ENCODE assay signal across 9 mouse cellular contexts in genomic region chr17:36231318-36231717, GRCm38 (mm10). TPM values are rescaled to one million over a fixed set of nuclear protein-coding genes. Genes with fewer than 3 reads are reported as not detected.
A peak's percentile ranks its signal among the peaks of the same experiment; 100 is the strongest.
DNase-seq lines count a peak whose midpoint lies in the region; ATAC-seq and TF ChIP-seq lines count a peak whose summit lies in the region.
"Had no signal": no experiment of that assay in that cellular context is flagged by ENCODE, and none has a peak within 500 bp of the region (broad histone marks: within the 10 kb centered on the region; RNA-seq: fewer than 3 reads in every experiment).

No protein-coding gene starts in this region.

- H3K4me3 ChIP-seq in hindbrain, embryonic 14.5 days (replicated peaks; ENCODE audit: low read length): no peak overlapping the region
- H3K4me3 ChIP-seq in hindbrain, embryonic 16.5 days (ENCODE audit: low read length): no peak overlapping the region
- no peak overlapping the region for H3K4me3 ChIP-seq in MEL (ENCODE audit: control insufficient read depth in 1 of 2, insufficient read depth in 1 of 2, low read depth in 2 of 2, low read length in 2 of 2)
- H3K4me3 ChIP-seq in heart, adult 2 months: no peak overlapping the region
- H3K4me3 ChIP-seq: stomach, embryonic 15.5 days had no signal

- TF ChIP-seq EP300 in MEL (IDR thresholded peaks at IDR 0.05; ENCODE audit: low read depth in 1 of 2, low read length in 2 of 2): no peak
- no peak for TF ChIP-seq EP300 in heart, adult 2 months (IDR thresholded peaks at IDR 0.05; ENCODE audit: insufficient read depth, low read depth, low read length)

- peak; percentile 99 for DNase-seq in hindbrain, embryonic 14.5 days (ENCODE audit: low spot score)
- DNase-seq in MEL (ENCODE audit: low read depth, low spot score): peak; percentile 94
- DNase-seq in cerebellum, adult 8-10 months: peak; percentile 27
- peak; percentile 72 to 76 for DNase-seq in heart, adult 2 months
- DNase-seq in left cerebral cortex, postnatal 36 days (ENCODE audit: low spot score in 2 of 2): peak; percentile 23 to 49
- peak; percentile 86 for DNase-seq in retina, postnatal 1 day
- peak; percentile 84 to 86 for DNase-seq in thymus, postnatal 36 days

- intact Hi-C loops in heart, adult 2 months (cut with DNase I): no loop called here
- intact Hi-C loops in left cerebral cortex, postnatal 36 days (cut with DNase I): no loop called here

- H3K4me2 ChIP-seq in hindbrain, embryonic 14.5 days (replicated peaks): no peak overlapping the region
- no peak overlapping the region for H3K4me2 ChIP-seq in hindbrain, embryonic 16.5 days (ENCODE audit: low read length)
- H3K4me2 ChIP-seq: stomach, embryonic 15.5 days had no signal

- no peaks in the 10 kb centered on the region for H3K79me2 ChIP-seq in MEL (ENCODE audit: control insufficient read depth, insufficient read depth, low read length, poor library complexity)
- H3K79me2 ChIP-seq in heart, adult 2 months (replicated peaks; ENCODE audit: control insufficient read depth, insufficient read depth, low read length): no peaks in the 10 kb centered on the region

- H3K27me3 ChIP-seq in hindbrain, embryonic 14.5 days (ENCODE audit: control insufficient read depth, insufficient read depth, low read length): peaks cover 31% of the 10 kb centered on the region
- peaks cover 6% of the 10 kb centered on the region for H3K27me3 ChIP-seq in hindbrain, embryonic 16.5 days (replicated peaks; ENCODE audit: control insufficient read depth, insufficient read depth, low read length)
- H3K27me3 ChIP-seq in MEL (ENCODE audit: control insufficient read depth in 1 of 2, insufficient read depth in 2 of 2, low read length in 2 of 2): peaks cover 4 to 6% of the 10 kb centered on the region in 2 experiments
- H3K27me3 ChIP-seq in heart, adult 2 months (ENCODE audit: control insufficient read depth, insufficient read depth, low read length): peaks cover 5% of the 10 kb centered on the region

- no peaks in the 10 kb centered on the region for H3K9me3 ChIP-seq in hindbrain, embryonic 14.5 days (ENCODE audit: control insufficient read depth, low read length)
- no peaks in the 10 kb centered on the region for H3K9me3 ChIP-seq in hindbrain, embryonic 16.5 days (ENCODE audit: control insufficient read depth, low read length)
- no peaks in the 10 kb centered on the region for H3K9me3 ChIP-seq in MEL (replicated peaks; ENCODE audit: insufficient read depth, low read length)
- H3K9me3 ChIP-seq: stomach, embryonic 15.5 days had no signal

- no peaks in the 10 kb centered on the region for H3K36me3 ChIP-seq in hindbrain, embryonic 14.5 days (replicated peaks; ENCODE audit: control insufficient read depth, insufficient read depth)
- H3K36me3 ChIP-seq in hindbrain, embryonic 16.5 days (ENCODE audit: control insufficient read depth, insufficient read depth, low read length): no peaks in the 10 kb centered on the region
- no peaks in the 10 kb centered on the region for H3K36me3 ChIP-seq in MEL (ENCODE audit: control insufficient read depth in 1 of 2, insufficient read depth in 2 of 2, low read length in 2 of 2)
- no peaks in the 10 kb centered on the region for H3K36me3 ChIP-seq in heart, adult 2 months (ENCODE audit: control insufficient read depth, insufficient read depth, low read length)
- H3K36me3 ChIP-seq: stomach, embryonic 15.5 days had no signal

- TF ChIP-seq POLR2A in MEL (IDR thresholded peaks at IDR 0.05; ENCODE audit: control insufficient read depth in 1 of 2, insufficient read depth in 1 of 2, low read depth in 1 of 2, low read length in 2 of 2, poor library complexity in 1 of 2): no peak
- no peak for TF ChIP-seq POLR2A in heart, adult 2 months (IDR thresholded peaks at IDR 0.05; ENCODE audit: insufficient read depth, low read depth, low read length)

- no peak overlapping the region for H3K27ac ChIP-seq in hindbrain, embryonic 14.5 days
- no peak overlapping the region for H3K27ac ChIP-seq in hindbrain, embryonic 16.5 days (ENCODE audit: low read depth, low read length)
- no peak overlapping the region for H3K27ac ChIP-seq in MEL (ENCODE audit: control insufficient read depth, low read depth, low read length)
- no peak overlapping the region for H3K27ac ChIP-seq in heart, adult 2 months
- H3K27ac ChIP-seq: stomach, embryonic 15.5 days had no signal

- TF ChIP-seq RAD21 in MEL (IDR thresholded peaks at IDR 0.05; ENCODE audit: low read depth, low read length): no peak

- H3K9ac ChIP-seq in hindbrain, embryonic 14.5 days: no peak overlapping the region
- no peak overlapping the region for H3K9ac ChIP-seq in hindbrain, embryonic 16.5 days (ENCODE audit: low read depth, low read length)
- H3K9ac ChIP-seq in MEL (ENCODE audit: control insufficient read depth, low read depth, low read length, poor library complexity, severe bottlenecking): no peak overlapping the region
- H3K9ac ChIP-seq in heart, adult 2 months (ENCODE audit: low read depth, low read length): no peak overlapping the region
- H3K9ac ChIP-seq: stomach, embryonic 15.5 days had no signal

- WGBS in hindbrain, embryonic 14.5 days: 9% methylated on average over 36 of the region's 36 CpGs
- WGBS in hindbrain, embryonic 16.5 days: 9% methylated on average over 36 of the region's 36 CpGs
- 5% methylated on average over 36 of the region's 36 CpGs for WGBS in heart, adult 2 months

- no peaks in the 10 kb centered on the region for H3K4me1 ChIP-seq in hindbrain, embryonic 14.5 days (replicated peaks; ENCODE audit: control insufficient read depth, insufficient read depth, low read length)
- no peaks in the 10 kb centered on the region for H3K4me1 ChIP-seq in hindbrain, embryonic 16.5 days (ENCODE audit: control insufficient read depth, insufficient read depth, low read depth, low read length)
- no peaks in the 10 kb centered on the region for H3K4me1 ChIP-seq in MEL (ENCODE audit: control insufficient read depth in 1 of 2, insufficient read depth in 2 of 2, low read length in 2 of 2)
- no peaks in the 10 kb centered on the region for H3K4me1 ChIP-seq in heart, adult 2 months (ENCODE audit: control insufficient read depth, insufficient read depth, low read length)
- H3K4me1 ChIP-seq: stomach, embryonic 15.5 days had no signal

- TF ChIP-seq CTCF in MEL (IDR thresholded peaks at IDR 0.05 in 2 of 3, conservative IDR thresholded peaks at IDR 0.05 in 1 of 3; ENCODE audit: control insufficient read depth in 1 of 3, insufficient read depth in 1 of 3, low read depth in 2 of 3, low read length in 3 of 3, poor library complexity in 1 of 3, severe bottlenecking in 1 of 3): peak in 1 of 3 experiments; percentile 31; a peak in 3 of 6 replicates
- TF ChIP-seq CTCF in heart, adult 2 months (IDR thresholded peaks at IDR 0.05): no peak; the same call in none of the 2 replicates

- ATAC-seq in hindbrain, embryonic 14.5 days (ENCODE audit: low FRiP score): no peak
- no peak for ATAC-seq in hindbrain, embryonic 16.5 days

TF ChIP-seq in MEL, 35 proteins besides CTCF, POLR2A, EP300 and RAD21:
- TF ChIP-seq UBTF (IDR thresholded peaks at IDR 0.05; ENCODE audit: borderline replicate concordance, insufficient read depth, low read depth, low read length) (no peak), MAFK (IDR thresholded peaks at IDR 0.05; ENCODE audit: borderline replicate concordance, low read depth, low read length) (no peak), RCOR1 (IDR thresholded peaks at IDR 0.05; ENCODE audit: low read depth, low read length) (no peak), MXI1 (IDR thresholded peaks at IDR 0.05; ENCODE audit: low read depth, low read length) (no peak)

RNA-seq across cellular contexts. Expression of gene Rpp21, which starts 26.6 kb away (rescaled TPM):
- 132 and 151 TPM in 2 replicates for polyA plus RNA-seq in hindbrain, embryonic 14.5 days (2014; fragmentation: Nextera tagmentation; extraction: Ambion mirVana)
- 117 and 131 TPM in 2 replicates for polyA plus RNA-seq in hindbrain, embryonic 16.5 days (2015; fragmentation: Nextera tagmentation; extraction: Ambion mirVana)
- 57.8 and 63.8 TPM in 2 replicates for total RNA-seq in MEL (2012; rRNA removed)
- 100 to 1,000 TPM in 1 of 2 experiments, not detected in 1; 116 TPM for polyA plus RNA-seq in MEL (2012; ENCODE audit: insufficient read depth in 1 of 2, insufficient read length in 2 of 2, low read depth in 1 of 2, low replicate concordance in 2 of 2, missing spikeins in 1 of 2)
- 10 to 100 TPM; 35.5 to 43.8 TPM for total RNA-seq in heart, adult 2 months (2021)
- 49.8 and 59.1 TPM in 2 replicates for polyA plus RNA-seq in heart, adult 2 months (2012; rRNA removed)
- total RNA-seq in left cerebral cortex, postnatal 36 days (2021): 10 to 100 TPM; 35.7 to 39.5 TPM

RNA-seq across cellular contexts. Expression of gene Trim39, which starts 40.7 kb away (rescaled TPM):
- 19.7 and 19.8 TPM in 2 replicates for polyA plus RNA-seq in hindbrain, embryonic 14.5 days (2014; fragmentation: Nextera tagmentation; extraction: Ambion mirVana)
- 22.1 and 25.4 TPM in 2 replicates for polyA plus RNA-seq in hindbrain, embryonic 16.5 days (2015; fragmentation: Nextera tagmentation; extraction: Ambion mirVana)
- 9.4 and 13.5 TPM in 2 replicates for total RNA-seq in MEL (2012; rRNA removed)
- polyA plus RNA-seq in MEL (2012; ENCODE audit: insufficient read depth in 1 of 2, insufficient read length in 2 of 2, low read depth in 1 of 2, low replicate concordance in 2 of 2, missing spikeins in 1 of 2): 10 to 100 TPM in 1 of 2 experiments, not detected in 1; 16.0 TPM
- 1 to 10 TPM; 6.7 to 7.6 TPM for total RNA-seq in heart, adult 2 months (2021)
- polyA plus RNA-seq in heart, adult 2 months (2012; rRNA removed): 6.0 and 8.7 TPM in 2 replicates
- 10 to 100 TPM; 18.9 to 25.2 TPM for total RNA-seq in left cerebral cortex, postnatal 36 days (2021)

RNA-seq across cellular contexts. Expression of gene H2-T3, which starts 41.2 kb away (rescaled TPM):
- polyA plus RNA-seq in hindbrain, embryonic 14.5 days (2014; fragmentation: Nextera tagmentation; extraction: Ambion mirVana): not detected in 2 replicates
- polyA plus RNA-seq in hindbrain, embryonic 16.5 days (2015; fragmentation: Nextera tagmentation; extraction: Ambion mirVana): not detected in 2 replicates
- not detected in 2 replicates for total RNA-seq in MEL (2012; rRNA removed)
- polyA plus RNA-seq in MEL (2012; ENCODE audit: insufficient read depth in 1 of 2, insufficient read length in 2 of 2, low read depth in 1 of 2, low replicate concordance in 2 of 2, missing spikeins in 1 of 2): not detected
- total RNA-seq in heart, adult 2 months (2021): not detected
- not detected in 2 replicates for polyA plus RNA-seq in heart, adult 2 months (2012; rRNA removed)
- not detected for total RNA-seq in left cerebral cortex, postnatal 36 days (2021)

RNA-seq across cellular contexts. Expression of gene H2-M10.2, which starts 55.0 kb away (rescaled TPM):
- 0.18 and 0.23 TPM in 2 replicates for polyA plus RNA-seq in hindbrain, embryonic 14.5 days (2014; fragmentation: Nextera tagmentation; extraction: Ambion mirVana)
- 0.14 and 0.19 TPM in 2 replicates for polyA plus RNA-seq in hindbrain, embryonic 16.5 days (2015; fragmentation: Nextera tagmentation; extraction: Ambion mirVana)
- total RNA-seq in MEL (2012; rRNA removed): not detected in 2 replicates
- polyA plus RNA-seq in MEL (2012; ENCODE audit: insufficient read depth in 1 of 2, insufficient read length in 2 of 2, low read depth in 1 of 2, low replicate concordance in 2 of 2, missing spikeins in 1 of 2): not detected
- not detected for total RNA-seq in heart, adult 2 months (2021)
- not detected in 2 replicates for polyA plus RNA-seq in heart, adult 2 months (2012; rRNA removed)
- total RNA-seq in left cerebral cortex, postnatal 36 days (2021): not detected
- polyA plus RNA-seq: stomach, embryonic 15.5 days had no signal

Comparison
In these comparisons a context has a peak if more than half of its experiments do, and no peak if none do; other contexts are left out.
1. DNase-seq: peak in every context shown above with its lines; median percentile 99 in hindbrain, embryonic 14.5 days; 94 in MEL; 86 in retina, postnatal 1 day; 85 in thymus, postnatal 36 days; 74 in heart, adult 2 months; 36 in left cerebral cortex, postnatal 36 days; 27 in cerebellum, adult 8-10 months.